Mouse (Mus musculus): ENCODE measurements around the gene Colgalt1.

Gene Colgalt1

DNA sequence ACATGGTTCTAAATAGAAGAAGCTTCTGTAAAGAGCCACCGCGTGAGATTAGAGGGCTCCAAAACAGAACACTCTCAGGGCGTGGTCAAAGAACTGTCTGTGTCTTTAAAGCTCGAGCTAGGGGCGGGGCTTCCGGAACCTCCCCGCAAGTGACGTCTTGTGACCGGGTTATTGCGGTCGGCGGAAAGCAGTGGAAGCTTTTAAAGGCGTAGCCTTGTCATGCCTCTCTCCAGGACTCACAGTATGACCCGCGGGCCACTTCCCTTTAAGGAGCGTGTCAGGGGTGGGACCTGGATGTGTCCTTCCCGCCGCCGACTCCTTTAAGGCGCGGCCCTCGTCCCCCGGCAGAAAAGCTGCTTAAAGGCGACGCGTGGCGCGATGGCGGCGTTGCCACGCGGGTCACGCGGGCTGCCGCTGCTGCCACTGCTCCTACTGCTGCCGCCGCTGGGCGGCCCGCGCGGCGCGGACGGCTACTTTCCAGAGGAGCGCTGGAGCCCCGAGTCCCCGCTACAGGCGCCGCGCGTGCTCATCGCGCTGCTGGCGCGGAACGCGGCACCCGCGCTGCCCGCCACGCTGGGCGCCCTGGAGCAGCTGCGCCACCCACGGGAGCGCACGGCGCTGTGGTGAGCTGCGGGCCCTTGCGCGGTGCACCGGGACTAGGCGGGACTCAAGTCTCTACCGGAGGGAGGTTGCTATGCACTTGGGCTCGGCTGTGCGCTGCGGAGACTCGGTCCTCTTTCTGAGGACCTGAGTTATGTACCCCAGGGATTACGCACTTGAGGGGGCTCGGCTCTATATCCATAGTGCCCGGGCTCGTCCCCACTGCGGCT is at the start of gene Colgalt1:
Colgalt1 (plus strand) TSS at position 177 of the 830 bp plus-strand sequence.
- peak; percentile 100 for DNase-seq

DNA sequence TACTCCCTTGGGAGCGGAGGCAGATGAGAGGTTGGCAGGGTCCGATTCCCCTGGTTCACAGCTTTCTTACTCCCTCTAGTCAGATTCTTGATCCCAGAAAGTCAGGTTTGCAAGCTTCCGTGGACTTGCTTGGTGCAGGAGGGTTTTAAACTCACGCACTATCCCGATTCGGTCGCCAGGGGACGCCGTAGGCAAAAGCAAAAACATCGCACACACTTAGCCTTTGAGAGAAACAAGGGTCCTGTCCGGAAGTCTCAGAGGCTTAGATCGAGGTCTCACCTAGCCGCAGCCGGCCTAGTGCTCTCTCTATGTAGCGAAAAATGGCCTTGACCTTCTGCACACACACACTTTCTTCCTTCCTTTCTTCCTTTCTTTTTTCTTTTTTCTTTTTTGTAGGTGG is 49.4 kb upstream of the Colgalt1 start:
- DNase-seq: peak; percentile 90

DNA sequence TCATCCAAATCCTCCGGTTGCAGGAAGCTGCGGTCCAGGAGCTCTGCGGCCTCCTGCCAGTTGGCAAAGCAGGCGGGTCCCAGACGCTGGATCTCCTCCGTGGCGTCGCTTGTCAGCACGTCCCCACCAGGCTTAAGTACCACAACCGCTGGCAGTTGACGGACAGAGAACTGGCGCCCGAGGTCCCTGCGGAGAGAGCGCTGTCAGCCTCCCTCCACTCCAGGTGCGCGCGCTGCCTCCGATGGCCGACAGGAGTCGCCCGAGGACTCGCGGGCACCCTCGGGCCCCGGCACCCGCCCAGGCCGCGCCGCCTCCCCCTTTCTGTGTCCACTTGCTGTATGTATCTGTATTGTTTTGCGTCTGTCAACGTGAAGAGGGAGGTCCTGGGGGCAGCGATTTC is 48.0 kb upstream of the Colgalt1 start:
- peak; percentile 79 for DNase-seq

DNA sequence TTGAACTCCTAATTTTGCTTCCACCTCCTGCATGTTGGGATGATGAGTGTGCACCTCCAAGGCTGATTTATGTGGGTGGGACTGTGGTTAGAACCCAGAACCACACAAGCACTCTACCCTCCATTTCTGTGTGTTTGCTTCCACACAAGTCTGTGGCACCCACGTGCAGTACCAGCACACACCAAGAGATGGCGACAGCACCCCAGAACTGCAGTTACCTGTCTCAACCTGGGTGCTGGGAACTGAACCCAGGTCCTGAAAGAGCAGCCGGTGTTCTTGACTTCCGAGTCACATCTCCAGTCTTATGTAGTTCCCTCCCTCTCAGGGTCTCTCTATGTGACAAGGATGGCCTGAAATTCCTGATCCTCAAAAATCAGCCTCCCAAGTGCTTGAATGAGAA is 46.8 kb upstream of the Colgalt1 start:
- DNase-seq: no peak

DNA sequence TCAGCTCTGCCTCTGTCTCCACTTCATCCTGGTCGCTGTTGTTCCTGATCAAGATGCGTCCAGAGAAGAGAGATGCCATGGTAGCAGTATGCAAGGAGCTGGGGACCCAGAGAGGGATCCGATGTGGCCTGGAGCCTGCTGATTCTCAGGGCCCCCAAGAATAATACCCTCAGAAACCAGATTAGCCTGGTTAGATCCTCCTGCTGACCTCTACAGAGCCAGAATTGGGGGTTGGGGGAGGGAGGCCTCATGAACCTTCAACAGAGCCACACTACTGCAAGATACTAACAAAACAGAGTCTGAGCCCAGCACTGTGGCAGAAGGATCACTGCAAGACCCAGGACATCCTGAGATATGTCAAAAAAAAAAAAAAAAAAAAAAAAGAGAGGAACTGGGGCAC is 44.3 kb upstream of the Colgalt1 start, which contains the start of gene Nxnl1:
Nxnl1 (minus strand) TSS at position 101 of the 400 bp plus-strand sequence.
- no peak for DNase-seq

DNA sequence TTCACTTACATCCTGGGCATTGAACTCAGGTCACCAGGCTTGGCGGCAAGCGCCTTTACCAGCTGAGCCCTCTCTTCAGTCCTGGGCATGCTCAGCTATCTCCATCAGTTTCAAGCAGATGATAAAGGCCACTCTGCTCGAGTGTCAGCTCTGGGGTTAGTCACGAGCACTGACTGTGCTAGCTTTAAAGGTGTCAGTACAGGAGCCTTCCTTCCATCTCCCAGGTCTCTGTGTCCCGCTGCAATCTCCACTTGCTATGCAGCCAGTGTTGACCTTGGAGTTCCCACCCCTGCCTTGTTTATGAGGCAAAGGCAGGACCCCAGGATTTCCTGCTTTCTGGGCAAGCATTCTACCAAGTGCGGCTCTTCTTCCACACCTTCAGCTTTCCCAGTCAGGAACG is 43.2 kb upstream of the Colgalt1 start:
- no peak for DNase-seq

DNA sequence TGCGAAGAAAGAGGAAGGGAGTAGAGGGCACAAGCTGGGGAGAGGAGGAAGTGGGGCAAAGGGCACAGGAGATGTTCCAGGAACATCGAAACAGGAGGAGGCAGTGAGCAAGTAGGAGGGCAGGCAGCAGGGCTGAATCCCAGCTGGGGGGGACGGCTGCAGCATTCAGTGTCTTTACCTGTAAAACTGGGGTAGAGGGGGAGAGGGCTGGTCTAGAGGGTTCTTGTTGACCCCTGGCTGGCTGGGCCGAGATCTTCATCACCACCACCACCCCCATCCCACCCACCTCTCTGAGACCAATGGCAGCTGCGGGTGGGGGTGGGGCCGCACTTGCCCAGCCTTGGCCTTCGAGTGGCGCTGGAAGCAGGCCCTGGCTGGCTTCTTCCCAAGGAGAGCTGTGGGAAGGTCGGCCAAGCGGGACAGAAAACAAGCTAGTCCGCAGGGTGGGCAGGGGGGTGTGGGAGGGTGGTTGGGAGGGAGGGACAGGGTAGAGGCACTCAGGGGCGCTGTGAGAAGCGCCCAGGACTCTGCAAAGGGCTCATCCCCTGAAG is 42.3 kb upstream of the Colgalt1 start, which contains the start of gene Slc27a1:
Slc27a1 (plus strand) TSS at position 496 of the 551 bp plus-strand sequence.
- DNase-seq: peak; percentile 60

DNA sequence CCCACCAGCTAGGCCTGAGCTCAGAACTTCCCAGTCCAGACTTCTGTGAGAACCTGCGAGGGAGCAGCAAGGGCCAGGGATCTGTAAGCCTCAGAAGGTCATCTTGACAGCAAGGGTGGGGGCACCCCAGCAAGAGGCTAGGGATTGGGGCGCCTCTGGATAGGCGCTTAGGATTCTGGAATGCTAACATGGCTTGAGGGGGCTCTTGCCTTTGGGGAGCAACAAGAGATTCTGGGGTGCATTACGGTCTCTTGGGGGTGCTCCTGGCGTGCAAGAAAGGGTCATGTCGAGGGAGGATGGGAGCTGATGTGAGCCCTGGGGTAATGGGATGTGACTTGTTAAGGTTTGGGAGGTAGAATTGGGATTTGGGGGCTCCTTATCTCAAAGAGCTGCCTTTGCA is 41.9 kb upstream of the Colgalt1 start:
- no peak for DNase-seq

DNA sequence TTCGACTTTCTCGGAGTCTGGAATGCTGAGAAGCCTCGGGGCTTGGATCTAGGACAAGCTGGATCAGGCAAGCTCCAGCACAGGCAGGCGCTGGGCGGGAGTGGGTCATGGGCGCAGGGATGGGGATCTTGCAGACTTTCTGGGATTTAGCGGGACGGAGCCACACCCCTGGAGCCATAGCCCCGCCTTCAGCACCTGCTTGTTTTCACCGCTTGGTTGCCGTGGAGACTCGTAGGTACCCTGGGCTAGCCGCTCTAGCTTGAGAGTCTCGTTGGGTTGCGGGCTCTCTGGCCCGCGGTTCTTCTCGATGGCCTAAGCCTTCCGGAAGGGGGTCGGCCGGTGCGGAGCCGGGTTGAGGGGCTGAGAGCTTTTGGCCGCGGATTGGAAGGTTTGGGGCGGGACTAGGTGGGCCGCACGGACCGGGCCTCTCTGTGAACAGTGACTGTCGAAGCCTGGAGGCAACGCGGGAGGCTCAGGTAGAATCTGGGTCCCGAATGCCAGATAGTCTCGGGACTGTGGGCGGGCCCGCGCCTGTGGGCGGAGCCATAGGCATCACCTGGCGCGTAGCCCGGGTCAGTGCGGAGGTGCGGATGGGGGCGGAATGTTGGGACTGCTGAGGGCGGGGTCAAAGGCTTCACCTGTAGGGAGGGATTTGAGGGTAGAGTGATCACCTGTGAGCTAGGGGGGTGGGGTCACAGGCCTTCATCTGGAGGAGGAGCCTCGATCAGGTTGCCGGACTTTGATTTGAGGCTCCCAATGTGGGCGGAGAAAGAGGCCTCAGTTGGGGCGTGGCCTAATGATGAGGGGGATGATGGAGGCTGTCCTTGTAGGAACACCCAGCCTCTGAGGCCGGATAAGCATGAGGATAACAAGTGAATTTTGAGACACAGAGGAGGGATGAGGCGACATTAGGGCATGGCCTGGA is 41.2 kb upstream of the Colgalt1 start:
- DNase-seq: peak; percentile 96

DNA sequence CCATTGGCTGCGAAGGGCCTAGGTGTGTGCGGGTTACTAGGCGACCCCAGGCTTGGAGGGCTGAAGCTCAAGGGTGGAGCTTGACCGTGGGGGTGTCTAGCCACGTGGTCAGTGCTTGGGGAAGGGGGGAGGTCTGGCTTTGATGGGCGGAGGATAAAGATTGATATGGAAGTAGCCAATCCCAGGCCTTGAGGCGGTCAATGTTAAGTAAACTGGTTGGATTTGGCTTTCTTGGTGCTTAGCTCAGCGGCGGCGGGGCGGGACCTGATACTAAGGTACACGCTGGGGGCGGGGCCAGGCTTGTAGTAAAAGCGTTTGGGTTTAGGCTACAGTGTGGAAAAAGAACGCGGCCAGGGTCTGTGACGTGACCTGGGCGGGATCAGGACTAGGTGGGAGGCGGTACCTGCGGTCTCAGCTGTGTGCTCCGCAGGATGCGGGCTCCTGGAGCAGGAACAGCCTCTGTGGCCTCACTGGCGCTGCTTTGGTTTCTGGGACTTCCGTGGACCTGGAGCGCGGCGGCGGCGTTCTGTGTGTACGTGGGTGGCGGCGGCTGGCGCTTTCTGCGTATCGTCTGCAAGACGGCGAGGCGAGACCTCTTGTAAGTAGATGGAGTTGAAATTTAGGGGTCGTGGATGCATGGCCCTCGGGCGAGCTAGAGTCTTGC is 40.4 kb upstream of the Colgalt1 start:
- peak; percentile 97 for DNase-seq

DNA sequence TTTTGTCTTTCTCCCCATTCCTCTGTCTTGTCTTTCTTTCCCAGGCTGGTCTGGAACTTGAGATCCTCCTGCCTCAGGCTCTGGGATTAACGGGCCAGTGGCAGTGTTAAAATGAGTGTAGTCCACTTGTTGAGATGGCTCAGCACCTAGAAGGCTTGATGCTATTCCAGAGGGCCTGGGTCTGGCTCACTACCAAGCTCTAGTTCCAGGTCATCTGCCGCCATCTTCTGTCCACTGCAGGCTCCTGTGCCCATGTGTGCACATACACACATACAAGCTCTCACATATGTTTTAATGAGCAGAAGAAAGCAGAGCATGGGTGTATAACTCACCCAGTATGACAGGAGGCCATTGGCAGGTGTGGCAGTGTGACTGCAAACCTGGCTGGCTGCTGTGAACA is 38.7 kb upstream of the Colgalt1 start:
- DNase-seq: peak; percentile 14

DNA sequence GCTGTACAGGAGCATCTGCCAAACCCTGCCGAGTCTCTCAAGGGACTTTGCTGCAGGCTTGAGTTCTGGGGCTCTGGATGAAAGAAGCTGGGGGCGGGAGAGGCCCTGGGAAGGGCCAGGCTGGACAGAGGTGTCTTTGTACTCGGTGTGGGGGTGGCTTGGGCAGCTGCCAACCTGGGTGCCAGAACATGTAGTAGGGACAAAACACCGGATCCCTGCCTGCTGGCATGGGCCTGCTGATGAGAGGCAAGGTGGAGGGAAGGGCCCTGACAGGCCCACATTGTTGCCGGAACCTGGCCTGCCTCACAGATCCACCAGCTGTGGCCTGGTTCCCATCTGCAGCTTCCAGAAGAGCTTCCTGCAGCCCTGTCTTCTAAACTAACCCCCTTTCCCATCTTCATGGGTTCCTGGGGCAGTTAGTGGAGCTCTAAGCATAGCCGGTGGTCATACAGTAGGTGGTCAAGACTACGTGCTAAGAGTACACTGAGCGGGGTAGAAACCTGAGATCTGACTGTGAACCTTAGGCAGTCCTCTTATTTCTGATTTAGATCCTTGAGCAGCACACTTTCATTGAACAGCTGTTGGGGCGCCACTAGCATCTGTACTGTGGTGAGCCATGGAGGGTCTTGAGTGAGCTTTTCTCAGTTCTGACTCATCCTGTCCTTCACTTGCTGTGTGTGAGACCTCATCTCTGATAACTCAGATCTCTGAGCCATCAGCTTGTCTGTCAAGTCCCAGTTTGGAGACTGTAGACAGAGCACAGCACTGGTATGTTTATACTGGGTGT is 37.8 kb upstream of the Colgalt1 start:
- DNase-seq: peak; percentile 94

DNA sequence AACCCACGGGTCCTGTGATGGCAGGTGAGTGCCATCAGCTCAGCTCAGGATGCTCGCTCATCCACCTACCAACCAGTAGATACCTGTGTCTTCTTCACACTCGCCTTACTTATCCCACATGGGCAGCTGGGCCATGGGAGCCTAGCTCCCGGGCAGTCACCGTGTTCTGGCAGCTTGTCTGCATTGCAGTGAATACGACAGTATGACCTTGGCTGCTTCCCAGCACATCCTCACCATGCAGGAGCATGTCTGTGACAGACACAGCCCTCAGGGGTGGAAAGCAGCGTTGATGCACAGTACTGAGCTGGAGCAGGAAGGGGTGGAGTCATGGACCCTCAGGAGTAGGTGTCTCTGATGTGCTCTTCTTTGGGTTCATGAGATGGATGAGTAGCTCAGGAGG is 36.4 kb upstream of the Colgalt1 start:
- peak; percentile 29 for DNase-seq

DNA sequence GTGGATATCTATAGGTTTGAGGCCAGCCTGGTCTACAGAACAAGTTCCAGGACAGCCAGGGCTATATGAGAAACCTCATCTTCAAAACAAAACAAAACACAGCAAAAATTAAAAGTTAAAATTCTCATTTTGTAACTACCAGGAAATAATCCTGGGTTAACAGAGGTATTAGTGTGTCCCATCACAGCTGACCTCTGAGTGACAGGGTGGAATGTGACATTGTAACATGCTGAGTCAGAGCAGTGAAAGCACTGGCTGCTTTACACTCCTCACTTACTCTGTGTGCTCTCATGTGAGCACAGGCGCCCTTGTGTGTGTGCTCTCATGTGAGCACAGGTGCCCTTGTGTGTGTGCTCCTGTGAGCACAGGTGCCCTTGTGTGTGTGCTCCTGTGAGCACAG is 35.8 kb upstream of the Colgalt1 start:
- no peak for DNase-seq

DNA sequence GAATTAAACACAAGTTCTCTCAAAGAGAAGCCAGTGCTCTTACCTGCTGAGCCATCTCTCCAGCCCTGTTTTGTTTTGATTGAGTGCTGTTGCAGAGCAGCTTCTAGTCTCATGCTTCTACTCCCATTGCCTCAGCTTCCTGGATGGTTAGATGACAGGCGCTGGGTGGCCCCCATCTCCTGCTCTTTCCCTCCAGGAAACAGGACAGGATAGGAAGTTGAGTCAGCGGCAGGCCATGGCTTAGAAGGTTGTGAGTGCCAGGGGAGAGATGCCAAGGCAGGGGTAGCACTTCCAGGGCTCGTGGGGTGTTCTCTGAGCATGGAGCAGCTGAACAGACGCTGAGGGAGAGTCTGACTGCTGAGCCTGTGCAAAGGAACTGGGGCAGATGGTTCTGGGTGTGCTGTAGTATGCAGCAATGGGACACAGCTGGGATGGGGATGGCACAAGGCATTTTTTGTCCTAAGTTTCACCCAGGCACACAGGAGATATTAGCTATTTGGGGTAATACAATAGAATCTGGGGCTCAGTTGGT is 32.9 kb upstream of the Colgalt1 start:
- no peak for DNase-seq

DNA sequence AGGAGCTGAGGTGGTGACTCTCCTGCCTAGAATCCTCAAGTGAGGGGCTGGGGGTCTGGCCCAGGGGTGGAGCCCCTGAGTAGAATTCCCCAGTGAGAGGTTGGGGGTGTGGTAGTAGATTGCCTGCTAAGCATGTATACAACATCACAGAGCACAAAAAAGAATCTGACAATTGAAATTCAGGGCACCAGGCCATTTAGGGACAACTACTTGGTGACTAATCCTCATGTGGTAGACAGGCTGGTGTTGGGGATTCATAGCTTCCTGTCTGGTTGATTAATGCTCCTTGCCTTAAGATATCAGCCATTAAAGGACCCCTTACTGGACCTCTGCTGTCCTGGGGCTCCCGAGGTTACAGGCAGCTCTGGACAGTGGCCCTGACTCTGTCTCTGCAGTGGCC is 31.8 kb upstream of the Colgalt1 start:
- no peak for DNase-seq

DNA sequence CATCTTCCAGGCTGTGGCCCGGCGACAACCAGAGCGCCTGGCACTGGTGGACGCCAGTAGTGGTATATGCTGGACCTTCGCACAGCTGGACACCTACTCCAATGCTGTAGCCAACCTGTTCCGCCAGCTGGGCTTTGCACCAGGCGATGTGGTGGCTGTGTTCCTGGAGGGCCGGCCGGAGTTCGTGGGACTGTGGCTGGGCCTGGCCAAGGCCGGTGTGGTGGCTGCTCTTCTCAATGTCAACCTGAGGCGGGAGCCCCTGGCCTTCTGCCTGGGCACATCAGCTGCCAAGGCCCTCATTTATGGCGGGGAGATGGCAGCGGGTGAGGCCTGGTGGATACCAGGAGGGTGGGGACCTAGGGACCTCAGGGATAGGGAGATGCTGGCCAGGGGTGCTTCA is 31.3 kb upstream of the Colgalt1 start:
- DNase-seq: no peak

DNA sequence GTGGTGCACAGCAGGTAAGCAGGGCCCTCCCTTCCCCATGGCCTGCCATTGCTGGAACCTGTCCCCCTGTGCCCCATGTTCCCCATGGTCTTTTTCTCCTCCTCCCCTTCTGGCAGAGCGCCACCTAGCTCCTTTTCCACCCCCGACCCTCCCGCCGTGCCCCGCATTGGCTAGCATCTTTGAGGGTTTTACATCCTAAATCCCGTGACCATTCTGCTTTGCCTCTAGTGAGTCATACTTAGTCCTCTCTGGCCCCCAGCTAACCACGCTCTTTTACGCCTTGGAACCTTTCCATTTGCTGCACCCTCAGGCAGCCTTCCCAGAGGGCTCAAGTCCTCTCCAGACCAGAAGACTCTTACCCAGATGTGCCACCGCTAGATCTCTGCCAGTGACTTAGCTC is 30.6 kb upstream of the Colgalt1 start:
- no peak for DNase-seq

DNA sequence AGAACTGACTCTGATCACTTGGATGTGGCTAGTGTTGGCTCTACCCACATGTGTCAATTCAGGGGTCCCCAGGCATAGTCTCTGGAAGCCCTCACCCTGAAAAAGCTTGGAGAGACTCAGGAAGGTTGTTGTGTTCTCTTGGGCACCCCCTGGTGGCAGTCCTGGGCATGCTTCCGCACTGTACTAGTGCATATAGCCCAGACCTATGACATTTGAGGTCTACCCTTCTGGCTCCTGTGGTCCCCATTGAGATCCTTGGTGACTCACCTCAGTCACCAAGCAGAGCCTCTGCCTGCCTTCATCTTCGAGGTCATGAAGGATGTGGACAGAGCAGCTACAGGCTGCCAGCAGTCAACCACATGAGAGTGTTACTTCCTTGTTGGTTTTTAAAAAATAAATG is 23.9 kb upstream of the Colgalt1 start:
- peak; percentile 68 for DNase-seq

DNA sequence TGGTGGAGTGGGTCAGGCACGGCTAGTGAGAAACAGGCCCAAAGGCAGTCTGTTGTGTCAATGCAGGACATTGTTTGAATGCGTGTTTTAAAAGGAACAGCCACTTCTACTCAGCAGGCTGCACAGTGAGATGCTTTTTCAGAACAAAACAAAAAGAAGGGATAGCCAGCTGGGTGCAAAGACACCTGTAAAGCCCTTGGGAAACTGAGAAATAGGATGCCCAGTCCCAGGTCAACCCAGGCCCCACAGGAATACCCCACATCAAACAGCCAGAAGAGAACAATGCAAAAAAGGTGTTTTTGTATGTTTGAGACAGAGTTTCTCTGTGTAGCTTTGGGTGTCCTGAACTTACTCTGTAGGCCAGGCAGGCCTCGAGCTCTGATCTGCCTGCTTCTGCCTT is 22.0 kb upstream of the Colgalt1 start:
- no peak for DNase-seq

DNA sequence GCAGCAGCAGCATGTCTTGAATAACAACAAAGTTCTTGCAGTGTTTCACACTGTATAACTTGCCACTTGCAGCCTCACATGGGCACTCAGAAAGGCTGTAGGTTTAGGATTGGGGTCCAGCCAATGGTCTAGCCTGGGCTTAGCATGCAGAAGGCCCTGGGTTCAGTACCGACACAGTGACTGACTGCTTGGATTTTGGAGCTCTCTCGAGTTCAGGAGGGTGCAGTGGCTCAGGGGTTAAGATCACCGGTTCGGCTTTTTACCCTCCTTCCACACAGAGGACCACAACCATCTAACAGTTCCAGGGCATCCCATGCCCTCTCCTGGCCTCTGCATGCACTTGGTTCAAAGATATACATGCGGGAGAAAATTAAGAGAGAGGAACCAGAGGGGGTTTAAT is 19.8 kb upstream of the Colgalt1 start:
- DNase-seq: no peak

Measured in retina, postnatal 1 day (tissue).